Mouse (Mus musculus): ENCODE results near the gene Tmem161a. TPM values are rescaled to one million over a fixed set of nuclear protein-coding genes. Genes with fewer than 3 reads are reported as not detected.
A peak's percentile ranks its signal among the peaks of the same experiment; 100 is the strongest.

Gene Tmem161a
- polyA plus RNA-seq (2012; rRNA removed), result 33.0 and 38.0 TPM in 2 replicates
- polyA plus RNA-seq (2014; fragmentation: Nextera tagmentation; extraction: Ambion mirVana), result 15.6 TPM in 2 replicates

DNA sequence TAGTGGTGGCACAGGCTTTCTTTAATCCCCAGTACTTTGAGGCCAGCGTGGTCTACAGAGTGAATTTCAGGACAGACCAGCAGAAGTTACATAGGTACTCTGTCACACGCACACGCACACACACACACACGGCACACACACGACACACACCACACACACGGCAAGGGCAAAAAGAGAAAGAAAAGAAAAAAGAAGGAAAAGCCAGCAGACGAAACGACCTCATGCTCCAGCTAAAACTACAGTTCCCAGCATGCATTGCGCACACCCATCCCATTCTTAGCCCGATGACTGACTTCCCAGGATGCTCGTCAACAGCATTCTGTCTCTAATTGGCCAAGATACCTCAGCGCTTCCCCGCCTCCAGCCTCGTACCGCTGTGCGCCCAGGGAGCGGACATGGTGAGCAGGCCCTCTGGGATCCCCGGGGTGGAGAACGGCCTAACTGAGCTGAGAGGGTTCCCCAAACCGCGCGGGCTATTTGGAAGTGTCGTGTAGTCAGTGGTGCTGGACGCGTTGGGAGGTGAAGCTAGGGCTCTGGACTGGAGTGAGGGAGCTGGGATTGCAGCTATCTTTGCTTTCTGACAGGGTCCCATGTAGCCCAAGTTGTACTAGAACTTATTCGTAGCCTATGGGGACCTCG, at the start of gene Tmem161a:
Tmem161a (plus strand) TSS at position 314 of the 639 bp plus-strand sequence.
- ATAC-seq (ENCODE audit: insufficient read depth), result peak; percentile 95

DNA sequence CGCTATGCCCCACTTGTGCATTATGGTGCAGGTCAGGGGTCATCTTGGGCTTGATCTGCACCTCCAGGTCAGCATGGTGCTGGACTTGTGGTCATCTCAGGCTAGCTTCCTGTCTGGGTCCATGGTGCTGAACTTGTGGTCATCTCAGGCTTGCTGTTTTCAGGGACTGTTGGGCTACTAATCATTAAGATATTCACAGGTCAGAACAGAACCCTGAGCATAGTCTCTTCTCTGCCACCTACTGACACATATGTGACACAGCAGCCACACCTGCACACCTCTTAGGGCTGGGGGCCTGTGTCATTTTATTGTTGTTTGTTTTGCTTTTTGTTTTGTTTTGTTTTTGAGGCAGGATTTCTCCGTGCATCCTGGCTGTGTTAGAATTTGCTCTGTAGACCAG, 49.3 kb upstream of the Tmem161a start:
- no peak overlapping the region for H3K4me3 ChIP-seq (ENCODE audit: insufficient read depth in 1 of 2, low read depth in 2 of 2, low read length in 2 of 2)
- no peaks in the 10 kb centered on the region for H3K36me3 ChIP-seq (replicated peaks; ENCODE audit: control insufficient read depth, insufficient read depth, low read depth)
- no peaks in the 10 kb centered on the region for H3K9me3 ChIP-seq (ENCODE audit: control insufficient read depth, low read length)
- DNase-seq (ENCODE audit: low read depth in 3 of 3, low spot score in 3 of 3) (no peak), ATAC-seq (ENCODE audit: insufficient read depth) (no peak)
- 41% methylated on average over 2 of the region's 2 CpGs for WGBS (ENCODE audit: insufficient replicate concordance)
- H3K4me1 ChIP-seq (replicated peaks; ENCODE audit: control insufficient read depth in 2 of 2, insufficient read depth in 2 of 2, low read length in 1 of 2), result no peaks in the 10 kb centered on the region
- H3K27ac ChIP-seq, result no peak overlapping the region
- peak; percentile 65 for TF ChIP-seq CTCF (IDR thresholded peaks at IDR 0.05; ENCODE audit: low read depth)
- TF ChIP-seq EP300 (IDR thresholded peaks at IDR 0.05; ENCODE audit: low read depth), result no peak
- H3K27me3 ChIP-seq (ENCODE audit: control insufficient read depth, insufficient read depth, low read length), result peaks cover 30% of the 10 kb centered on the region
- no peak overlapping the region for H3K9ac ChIP-seq (replicated peaks)
- H3K4me2 ChIP-seq (ENCODE audit: low read depth), result no peak overlapping the region

More for the DNA sequence above, at the start of gene Tmem161a:
- peak; percentile 92 to 96 (median 94) for DNase-seq (ENCODE audit: low read depth in 3 of 3, low spot score in 3 of 3)
- no peaks in the 10 kb centered on the region for H3K9me3 ChIP-seq (ENCODE audit: control insufficient read depth, low read length)
- H3K27ac ChIP-seq, result peak within 1 kb of the TSS; percentile 48
- WGBS (ENCODE audit: insufficient replicate concordance), result 2% methylated on average over 27 of the region's 27 CpGs
- H3K9ac ChIP-seq (replicated peaks), result peak within 1 kb of the TSS; percentile 79
- H3K4me1 ChIP-seq (replicated peaks; ENCODE audit: control insufficient read depth in 2 of 2, insufficient read depth in 2 of 2, low read length in 1 of 2), result peaks cover 21 to 37% of the 10 kb centered on the region in 2 experiments
- H3K36me3 ChIP-seq (replicated peaks; ENCODE audit: control insufficient read depth, insufficient read depth, low read depth), result no peaks in the 10 kb centered on the region; the same call in 1 of the 2 replicates
- H3K4me3 ChIP-seq (ENCODE audit: insufficient read depth in 1 of 2, low read depth in 2 of 2, low read length in 2 of 2), result peak within 1 kb of the TSS; percentile 67 to 89
- H3K27me3 ChIP-seq (ENCODE audit: control insufficient read depth, insufficient read depth, low read length), result no peaks in the 10 kb centered on the region
- TF ChIP-seq EP300 (IDR thresholded peaks at IDR 0.05; ENCODE audit: low read depth) (no peak), CTCF (IDR thresholded peaks at IDR 0.05; ENCODE audit: low read depth) (0 out of 2 replicates have a peak, but pooled peaks have one; percentile 11)
- H3K4me2 ChIP-seq (ENCODE audit: low read depth), result peak within 1 kb of the TSS; percentile 76

DNA sequence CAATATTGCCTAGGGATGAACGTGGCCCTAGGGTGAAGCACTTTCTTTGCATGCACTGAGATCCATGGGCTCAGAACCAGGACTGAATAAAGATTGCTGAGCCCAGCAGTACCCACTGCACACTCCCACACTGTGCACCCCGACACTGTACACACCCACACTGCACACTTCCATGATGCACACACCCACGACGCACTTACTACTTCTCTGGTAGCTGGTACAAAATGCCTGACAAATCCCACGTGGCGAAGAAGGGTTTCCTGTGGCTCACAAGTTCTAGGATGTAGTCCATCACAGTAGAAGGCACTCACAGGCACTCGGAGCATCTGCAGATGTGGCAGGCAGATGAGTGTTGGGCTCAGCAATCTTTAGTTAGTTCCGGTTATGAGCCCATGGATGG, 47.2 kb upstream of the Tmem161a start:
- ATAC-seq (ENCODE audit: insufficient read depth) (no peak), DNase-seq (ENCODE audit: low read depth in 3 of 3, low spot score in 3 of 3) (no peak)
- Histone ChIP-seq H3K9ac (replicated peaks) (no peak overlapping the region), H3K4me3 (ENCODE audit: insufficient read depth in 1 of 2, low read depth in 2 of 2, low read length in 2 of 2) (no peak overlapping the region), H3K4me2 (ENCODE audit: low read depth) (no peak overlapping the region), H3K27ac (no peak overlapping the region), H3K4me1 (replicated peaks; ENCODE audit: control insufficient read depth in 2 of 2, insufficient read depth in 2 of 2, low read length in 1 of 2) (peaks cover 0 to 7% of the 10 kb centered on the region in 2 experiments; a peak in 1 of 4 replicates), H3K27me3 (ENCODE audit: control insufficient read depth, insufficient read depth, low read length) (peaks cover 8% of the 10 kb centered on the region), H3K9me3 (ENCODE audit: control insufficient read depth, low read length) (no peaks in the 10 kb centered on the region), H3K36me3 (replicated peaks; ENCODE audit: control insufficient read depth, insufficient read depth, low read depth) (no peaks in the 10 kb centered on the region)
- no peak for TF ChIP-seq EP300 (IDR thresholded peaks at IDR 0.05; ENCODE audit: low read depth)
- no peak for TF ChIP-seq CTCF (IDR thresholded peaks at IDR 0.05; ENCODE audit: low read depth)
- 47% methylated on average over 8 of the region's 8 CpGs for WGBS (ENCODE audit: insufficient replicate concordance)

DNA sequence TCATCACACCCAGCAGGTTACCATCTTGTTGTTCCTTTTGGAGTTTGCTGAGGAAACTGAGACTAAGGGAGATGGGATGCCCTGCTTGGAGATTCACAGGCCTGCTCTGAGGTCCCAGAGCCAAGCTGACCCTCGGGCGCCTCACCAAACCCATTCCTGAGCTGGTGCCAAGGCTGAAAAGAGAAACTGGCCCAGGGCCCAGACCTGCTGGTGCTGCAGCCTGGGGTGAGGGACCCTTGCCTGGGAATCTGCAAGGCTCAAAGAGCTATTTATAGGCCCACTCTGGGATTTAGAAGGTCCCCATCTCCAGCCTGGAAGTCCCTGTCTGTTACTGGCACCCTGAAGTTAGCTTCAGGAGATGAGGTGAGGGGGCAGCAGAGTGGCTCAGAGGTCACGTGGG, 43.7 kb upstream of the Tmem161a start:
- no peak overlapping the region for H3K27ac ChIP-seq
- whole genome bisulfite sequencing (ENCODE audit: insufficient replicate concordance), result 70% methylated on average over 3 of the region's 3 CpGs
- H3K9ac ChIP-seq (replicated peaks), result no peak overlapping the region
- no peaks in the 10 kb centered on the region for H3K36me3 ChIP-seq (replicated peaks; ENCODE audit: control insufficient read depth, insufficient read depth, low read depth)
- no peak overlapping the region for H3K4me3 ChIP-seq (ENCODE audit: insufficient read depth in 1 of 2, low read depth in 2 of 2, low read length in 2 of 2)
- peaks cover 7 to 16% of the 10 kb centered on the region in 2 experiments for H3K4me1 ChIP-seq (replicated peaks; ENCODE audit: control insufficient read depth in 2 of 2, insufficient read depth in 2 of 2, low read length in 1 of 2)
- H3K9me3 ChIP-seq (ENCODE audit: control insufficient read depth, low read length), result no peaks in the 10 kb centered on the region
- TF ChIP-seq EP300 (IDR thresholded peaks at IDR 0.05; ENCODE audit: low read depth) (no peak), CTCF (IDR thresholded peaks at IDR 0.05; ENCODE audit: low read depth) (no peak)
- no peaks in the 10 kb centered on the region for H3K27me3 ChIP-seq (ENCODE audit: control insufficient read depth, insufficient read depth, low read length)
- H3K4me2 ChIP-seq (ENCODE audit: low read depth), result no peak overlapping the region
- DNase-seq (ENCODE audit: low read depth in 3 of 3, low spot score in 3 of 3), result no peak
- ATAC-seq (ENCODE audit: insufficient read depth), result no peak

DNA sequence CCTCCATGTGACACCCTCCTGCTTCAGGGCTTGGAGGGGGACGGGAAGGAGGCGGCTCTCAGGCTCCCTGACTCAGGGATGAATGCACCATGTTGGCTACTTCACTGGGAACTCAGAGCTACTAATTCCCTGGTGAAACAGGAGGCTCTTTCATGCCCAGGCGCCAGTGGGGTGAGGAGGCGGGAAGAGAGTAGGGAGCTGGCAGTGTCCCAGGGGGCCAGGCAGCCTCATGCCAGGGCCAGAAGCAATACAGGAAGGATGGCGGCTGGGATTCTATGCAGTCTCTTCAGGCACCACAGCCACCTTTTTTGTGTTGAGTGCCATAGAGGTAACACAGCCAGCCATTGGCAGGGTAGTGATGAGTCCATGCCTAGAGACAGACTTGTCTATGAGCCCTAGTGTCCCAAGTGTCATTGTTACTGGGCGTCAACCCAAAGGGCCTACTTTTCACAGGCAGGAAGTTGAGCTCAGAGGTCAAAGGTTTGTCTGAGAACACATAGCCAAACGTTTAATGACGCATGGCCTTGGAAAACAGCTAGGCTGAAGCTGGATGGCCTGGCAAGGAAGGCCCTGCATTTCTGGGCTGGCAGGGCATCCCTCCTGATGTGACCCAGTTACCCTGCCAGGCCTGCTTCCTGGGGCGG, 42.7 kb upstream of the Tmem161a start:
- Histone ChIP-seq H3K4me1 (replicated peaks; ENCODE audit: control insufficient read depth in 2 of 2, insufficient read depth in 2 of 2, low read length in 1 of 2) (peaks cover 7 to 20% of the 10 kb centered on the region in 2 experiments), H3K9ac (replicated peaks) (no peak overlapping the region), H3K36me3 (replicated peaks; ENCODE audit: control insufficient read depth, insufficient read depth, low read depth) (0 out of 2 replicates have a peak, but pooled peaks cover 2% of the 10 kb centered on the region), H3K4me3 (ENCODE audit: insufficient read depth in 1 of 2, low read depth in 2 of 2, low read length in 2 of 2) (no peak overlapping the region), H3K9me3 (ENCODE audit: control insufficient read depth, low read length) (no peaks in the 10 kb centered on the region), H3K27ac (no peak overlapping the region), H3K4me2 (ENCODE audit: low read depth) (no peak overlapping the region), H3K27me3 (ENCODE audit: control insufficient read depth, insufficient read depth, low read length) (no peaks in the 10 kb centered on the region)
- WGBS (ENCODE audit: insufficient replicate concordance), result 65% methylated on average over 9 of the region's 9 CpGs
- DNase-seq (ENCODE audit: low read depth in 3 of 3, low spot score in 3 of 3), result no peak
- TF ChIP-seq CTCF (IDR thresholded peaks at IDR 0.05; ENCODE audit: low read depth), result no peak
- no peak for TF ChIP-seq EP300 (IDR thresholded peaks at IDR 0.05; ENCODE audit: low read depth)
- ATAC-seq (ENCODE audit: insufficient read depth), result no peak
